Mouse (Mus musculus) testis, postnatal 10 days (tissue): ENCODE data around the gene Cisd3.

Experiments used
- DNase-seq: peaks from one replicate; pipeline ENCODE4 v3.0.0; 2021; ENCODE audit warnings: low spot score

Cisd3 gene

DNA sequence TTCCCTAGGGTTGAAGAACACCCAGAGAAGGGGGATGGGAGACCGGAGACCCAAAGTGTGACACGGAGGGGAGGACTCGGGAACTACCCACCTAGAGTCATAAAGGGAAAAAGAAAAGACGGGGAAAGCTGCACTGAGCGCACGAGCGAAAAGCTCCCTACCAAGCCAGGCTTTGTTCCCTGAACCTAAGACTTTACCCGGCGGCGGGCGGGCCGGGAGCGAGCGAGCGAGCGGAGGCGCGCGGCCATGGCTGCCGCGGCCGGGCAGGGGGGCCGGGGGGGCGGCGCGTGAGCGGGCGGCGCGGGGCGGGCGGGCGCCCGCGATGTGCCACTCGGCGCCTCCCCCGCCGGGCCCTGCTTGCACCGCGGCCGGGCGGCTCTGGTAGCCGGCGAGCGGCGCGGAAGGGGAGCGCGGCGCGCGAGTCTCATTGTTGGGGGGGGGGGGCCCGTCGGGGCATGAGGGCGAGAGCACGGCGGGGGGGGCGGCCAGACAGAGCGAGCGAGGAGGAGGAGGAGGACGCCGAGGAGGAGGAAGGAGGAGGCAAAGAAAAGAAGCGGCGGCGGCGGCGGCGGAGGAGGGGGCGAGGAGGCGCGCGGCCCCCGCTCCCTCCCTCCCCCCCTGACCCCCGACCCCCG, 22.6 kb upstream of the Cisd3 start, which contains the start of gene Mllt6:
Gene Mllt6 (plus strand): TSS at position 522 of the 635 bp plus-strand sequence.
- peak; percentile 86 for DNase-seq

DNA sequence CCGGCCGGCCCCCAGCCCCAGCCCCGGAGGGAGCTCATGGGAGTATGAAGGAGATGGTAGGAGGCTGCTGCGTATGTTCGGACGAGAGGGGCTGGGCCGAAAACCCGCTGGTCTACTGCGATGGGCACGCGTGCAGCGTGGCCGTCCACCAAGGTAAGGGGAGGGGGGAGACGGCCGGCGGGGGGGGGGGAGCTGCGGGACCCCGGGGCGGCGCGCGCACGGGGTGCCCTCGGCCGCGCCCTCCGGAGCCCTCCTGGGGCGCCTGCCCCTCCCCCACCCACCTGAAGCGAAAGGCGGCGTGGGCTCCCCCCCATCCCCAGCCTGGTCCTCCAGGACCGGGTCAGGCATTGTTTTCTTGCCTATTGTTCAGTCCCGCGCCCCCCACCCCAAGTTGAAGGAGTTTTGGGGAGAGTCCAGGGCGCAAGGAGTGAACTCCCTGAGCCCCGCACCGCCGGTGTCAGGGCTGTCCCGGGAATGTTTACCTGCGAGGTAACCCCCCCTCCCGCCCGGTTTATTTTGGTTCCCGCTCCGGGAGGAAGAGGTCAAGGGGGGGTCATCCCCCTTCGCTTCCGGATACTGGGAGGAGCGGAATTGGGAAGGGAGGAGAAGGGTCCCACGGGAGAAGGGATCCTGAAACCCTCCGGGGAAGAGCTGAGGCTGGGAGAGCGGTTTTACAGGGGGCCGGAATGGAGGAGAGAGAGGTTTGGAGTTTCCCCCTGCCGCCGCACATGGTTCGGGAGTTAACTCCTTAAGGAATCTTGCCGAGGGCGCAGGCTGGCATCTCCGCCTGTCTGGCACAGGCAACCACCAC, 21.9 kb upstream of the Cisd3 start:
- peak; percentile 73 for DNase-seq

DNA sequence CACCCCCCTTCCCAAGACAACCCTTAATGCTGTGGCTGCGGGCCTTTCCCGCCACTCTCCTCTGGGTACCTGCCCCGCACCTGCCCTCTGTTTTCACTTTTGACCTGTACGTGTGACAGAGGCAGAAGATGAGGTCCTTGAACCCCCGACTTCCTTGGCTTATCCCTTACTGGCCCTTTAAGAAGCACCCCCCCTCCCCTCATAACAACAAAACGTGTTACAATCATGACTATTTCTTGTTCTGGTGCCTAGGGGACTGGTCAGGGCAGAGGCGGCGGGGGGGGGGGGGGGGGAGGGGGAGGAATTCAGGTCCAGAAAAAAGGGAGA, 21.3 kb upstream of the Cisd3 start:
- DNase-seq, result no peak

DNA sequence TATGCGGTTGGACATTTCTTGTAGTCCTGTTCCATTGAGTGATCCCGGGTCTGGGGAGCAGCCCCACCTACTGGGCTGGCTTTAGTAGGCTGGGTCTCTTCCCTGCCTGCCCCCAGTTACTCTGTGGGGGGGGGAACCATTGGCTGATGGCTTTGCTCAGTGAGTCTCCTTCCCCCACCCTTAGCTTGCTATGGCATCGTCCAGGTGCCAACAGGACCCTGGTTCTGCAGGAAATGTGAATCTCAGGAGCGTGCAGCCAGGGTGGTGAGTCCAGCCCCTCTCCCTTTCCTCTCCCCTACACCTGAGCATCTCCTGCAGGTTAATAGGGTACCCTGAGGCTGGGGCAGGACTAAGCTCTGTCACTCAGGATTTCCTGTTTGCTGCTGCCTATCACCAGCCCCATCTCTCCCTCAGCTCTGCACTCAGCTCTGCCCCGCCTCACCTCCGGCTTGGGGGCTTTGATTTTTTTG, 20.8 kb upstream of the Cisd3 start:
- DNase-seq, result no peak

DNA sequence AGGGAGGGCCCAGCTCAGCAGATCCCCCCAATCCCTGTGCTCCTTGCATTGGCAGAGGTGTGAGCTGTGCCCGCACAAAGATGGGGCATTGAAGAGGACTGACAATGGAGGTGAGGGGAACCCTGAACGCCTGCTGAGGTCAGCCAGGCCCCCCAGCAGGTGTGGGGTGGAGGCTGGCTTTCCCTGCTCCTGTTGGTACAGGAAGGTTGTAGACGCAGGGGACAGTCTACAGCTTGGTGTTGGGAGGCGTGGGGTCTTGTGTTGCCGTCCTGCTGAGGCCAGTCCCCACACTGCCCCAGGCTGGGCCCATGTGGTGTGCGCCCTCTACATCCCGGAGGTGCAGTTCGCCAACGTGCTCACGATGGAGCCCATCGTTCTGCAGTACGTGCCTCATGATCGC, 20.2 kb upstream of the Cisd3 start:
- no peak for DNase-seq

DNA sequence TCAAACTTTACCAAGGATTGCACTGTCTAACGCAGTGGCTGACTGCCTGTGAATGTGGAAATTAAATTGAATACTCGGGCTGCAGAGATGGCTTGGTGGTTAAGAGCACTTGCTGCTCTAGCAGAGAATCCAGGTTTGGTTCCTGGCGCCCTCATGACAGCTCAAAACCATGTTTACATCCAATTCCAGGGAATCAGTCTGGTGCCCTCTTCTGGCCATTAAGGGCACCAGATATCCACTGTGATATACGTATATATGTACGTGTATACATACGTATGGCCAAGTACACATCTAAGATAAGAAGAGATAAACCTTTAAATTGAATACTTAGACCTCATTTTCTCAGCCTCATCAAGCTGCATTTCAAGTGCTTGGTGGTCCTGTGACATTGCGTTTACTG, 19.4 kb upstream of the Cisd3 start:
- DNase-seq, result no peak

DNA sequence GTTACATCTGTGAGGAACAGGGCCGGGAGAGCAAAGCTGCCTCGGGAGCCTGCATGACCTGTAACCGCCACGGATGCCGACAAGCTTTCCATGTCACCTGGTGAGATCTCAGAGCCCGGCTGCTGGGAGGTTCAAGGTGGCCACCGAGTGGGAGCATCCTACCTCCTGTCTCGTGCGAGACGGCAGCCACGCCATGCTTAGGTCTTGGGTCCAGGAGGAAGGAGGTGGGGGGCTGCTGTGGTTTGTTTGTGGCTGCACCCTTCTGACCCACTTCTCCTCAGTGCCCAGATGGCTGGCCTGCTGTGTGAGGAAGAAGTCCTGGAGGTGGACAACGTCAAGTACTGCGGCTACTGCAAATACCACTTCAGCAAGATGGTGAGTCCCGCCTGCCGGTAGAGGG, 18.8 kb upstream of the Cisd3 start:
- DNase-seq, result no peak

- no peak for DNase-seq
These were observed 17.5 kb upstream of the Cisd3 start for GRCm38 (mm10) chr11:97668160-97668559.

- DNase-seq, result peak; percentile 86
These were observed 16.4 kb upstream of the Cisd3 start for GRCm38 (mm10) chr11:97669268-97669667.

- peak; percentile 85 for DNase-seq
These were observed 15.8 kb upstream of the Cisd3 start for GRCm38 (mm10) chr11:97669829-97670228.

DNA sequence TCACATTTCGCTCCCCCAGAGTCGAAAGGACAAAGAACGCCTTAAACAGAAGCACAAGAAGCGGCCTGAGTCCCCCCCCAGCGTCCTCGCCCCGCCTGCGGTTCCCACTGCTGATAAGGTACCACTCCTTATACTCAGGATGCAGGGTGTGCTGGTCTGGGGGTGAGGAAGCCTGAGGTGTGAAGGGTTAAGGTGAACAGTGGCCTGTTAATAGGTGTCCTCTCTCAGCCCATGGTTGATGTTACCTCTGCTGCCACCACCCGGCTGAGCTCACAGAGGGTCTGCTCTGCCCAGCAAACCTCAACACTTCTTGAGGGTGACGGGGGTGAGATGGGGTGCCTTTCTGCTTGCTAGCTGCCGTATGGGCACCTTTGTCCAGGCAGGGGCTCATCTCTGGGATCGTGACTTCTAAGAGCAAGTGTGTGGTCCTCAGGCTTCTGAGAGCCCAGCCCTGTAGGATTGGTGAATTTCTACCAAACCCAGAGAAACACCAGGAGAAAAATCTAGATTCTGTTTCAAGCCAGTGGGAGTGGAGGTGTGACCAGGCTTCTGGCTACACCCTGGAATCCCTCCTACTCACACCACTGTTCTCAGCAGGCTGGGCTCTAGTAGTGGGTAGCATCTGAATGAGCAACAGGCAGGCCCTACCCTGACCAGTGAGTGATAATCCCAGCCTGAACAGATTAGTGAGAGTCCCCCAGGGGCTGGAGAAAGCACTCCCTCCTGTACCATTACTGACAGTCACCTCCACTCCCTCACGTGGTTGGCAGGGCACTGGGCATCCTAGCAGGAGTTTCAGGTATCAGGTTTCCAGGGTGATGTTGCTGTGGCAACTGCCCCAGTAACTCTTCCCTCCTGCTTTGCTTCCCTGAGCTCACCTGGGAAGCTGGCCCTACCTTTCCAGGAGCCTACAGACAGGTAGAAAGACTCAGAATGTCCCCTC, 15.1 kb upstream of the Cisd3 start:
- peak; percentile 58 for DNase-seq

DNA sequence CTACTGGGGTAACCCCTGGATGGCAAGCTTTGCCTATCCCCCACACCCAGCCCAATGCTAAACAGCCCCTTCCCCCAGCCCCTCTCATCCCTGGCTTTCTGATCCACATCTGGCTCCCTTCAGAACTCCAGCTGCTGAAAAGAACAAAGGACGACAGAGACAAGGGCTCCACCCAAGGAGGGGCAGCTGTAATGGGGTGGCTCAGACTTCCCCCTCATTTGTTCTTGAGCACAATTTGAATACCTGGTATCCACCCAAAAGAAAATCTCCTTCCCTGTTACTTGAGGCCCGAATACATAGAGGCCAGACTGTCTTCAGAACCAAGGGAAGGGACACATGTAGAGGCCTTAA, 14.5 kb upstream of the Cisd3 start:
- DNase-seq, result no peak

GRCm38 (mm10) chr11:97673148-97673547, 12.5 kb upstream of the Cisd3 start:
- DNase-seq, result no peak

DNA sequence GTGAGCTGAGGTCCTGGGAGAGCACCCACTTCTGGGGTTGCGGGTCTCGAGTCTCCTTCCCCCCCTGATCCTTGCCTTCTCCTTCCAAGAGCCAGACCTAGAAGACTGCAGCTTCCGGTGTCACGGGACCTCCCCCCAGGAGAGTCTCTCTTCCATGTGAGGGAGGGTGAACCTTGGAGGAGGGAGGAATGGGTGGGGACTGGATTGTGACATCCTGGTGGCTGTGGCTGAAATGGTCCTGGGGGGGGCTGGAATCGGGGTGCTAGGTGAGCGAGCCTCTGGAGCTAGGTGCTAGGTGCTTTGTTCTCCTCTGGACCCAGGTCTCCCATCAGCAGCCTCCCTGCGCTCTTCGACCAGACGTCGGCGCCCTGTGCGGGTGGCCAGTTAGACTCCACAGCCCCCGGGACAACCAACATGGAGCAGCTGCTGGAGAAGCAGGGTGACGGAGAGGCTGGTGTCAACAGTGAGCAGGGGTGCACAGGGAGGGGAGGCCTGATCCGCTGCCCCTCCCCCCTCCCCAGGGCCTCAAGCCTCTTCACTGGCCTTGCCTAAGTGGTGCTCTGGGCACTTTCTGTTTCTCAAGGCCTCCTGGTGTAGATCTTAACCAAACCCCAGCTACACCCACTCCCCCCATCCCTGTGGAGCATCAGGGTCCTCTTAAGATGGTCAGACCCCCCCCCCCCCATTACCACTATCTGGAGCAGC, 9.4 kb upstream of the Cisd3 start:
- no peak for DNase-seq

- DNase-seq, result no peak
These were observed 8.2 kb upstream of the Cisd3 start for GRCm38 (mm10) chr11:97677381-97677780.

GRCm38 (mm10) chr11:97677842-97678241, 7.8 kb upstream of the Cisd3 start:
- DNase-seq, result no peak

DNA sequence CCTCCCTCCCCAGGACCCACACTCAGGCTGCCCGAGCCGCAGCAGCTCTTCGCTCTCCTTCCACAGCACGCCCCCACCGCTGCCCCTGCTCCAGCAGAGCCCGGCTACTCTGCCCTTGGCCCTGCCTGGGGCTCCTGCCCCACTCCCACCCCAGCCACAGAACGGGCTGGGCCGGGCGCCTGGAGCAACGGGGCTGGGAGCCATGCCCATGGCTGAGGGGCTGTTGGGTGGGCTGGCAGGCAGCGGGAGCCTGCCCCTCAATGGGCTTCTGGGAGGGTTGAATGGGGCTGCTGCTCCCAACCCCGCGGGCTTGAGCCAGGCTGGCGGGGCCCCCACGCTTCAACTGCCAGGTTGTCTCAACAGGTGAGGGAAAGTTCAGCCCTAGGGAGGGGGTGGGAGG, 7.3 kb upstream of the Cisd3 start:
- DNase-seq, result no peak

DNA sequence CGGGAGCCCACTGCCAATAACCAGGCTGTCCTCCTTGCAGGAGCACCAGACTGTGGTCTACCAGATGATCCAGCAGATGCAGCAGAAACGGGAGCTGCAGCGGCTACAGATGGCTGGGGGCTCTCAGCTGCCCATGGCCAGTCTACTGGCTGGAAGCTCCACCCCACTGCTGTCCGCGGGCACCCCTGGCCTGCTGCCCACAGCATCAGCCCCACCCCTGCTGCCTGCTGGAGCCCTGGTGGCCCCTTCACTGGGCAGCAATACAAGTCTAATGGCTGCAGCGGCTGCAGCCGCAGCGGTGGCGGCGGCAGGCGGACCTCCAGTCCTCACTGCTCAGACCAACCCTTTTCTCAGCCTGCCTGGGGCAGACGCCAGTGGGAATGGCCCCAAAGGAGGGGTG, 5.2 kb upstream of the Cisd3 start:
- no peak for DNase-seq

DNA sequence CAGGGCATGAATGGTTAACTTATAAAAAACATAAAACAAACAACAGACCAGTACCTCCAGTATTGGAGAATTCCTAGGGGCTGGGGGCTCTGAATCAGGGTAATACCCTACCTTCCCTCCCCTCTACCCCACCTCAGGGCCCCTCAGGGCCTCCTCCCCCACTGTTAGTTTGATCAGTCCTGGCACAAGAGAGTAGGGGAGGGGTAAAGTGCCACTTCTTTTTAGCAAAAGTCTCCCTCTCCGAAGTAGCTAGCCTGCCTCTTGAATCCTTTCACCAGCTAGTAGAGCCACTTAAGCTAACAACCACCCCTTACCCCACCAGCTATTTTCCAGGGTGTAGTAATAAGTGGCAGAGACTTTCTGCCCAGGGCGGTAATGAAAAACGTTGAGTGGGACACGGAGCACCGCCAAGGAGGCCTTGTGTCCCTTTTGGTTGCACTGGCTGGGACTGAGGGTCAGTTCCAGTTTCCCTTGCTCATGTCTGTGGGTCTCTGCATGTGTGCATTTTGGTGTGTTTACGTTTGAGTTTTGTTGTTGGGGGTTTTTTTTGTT, 3.0 kb upstream of the Cisd3 start:
- no peak for DNase-seq

DNA sequence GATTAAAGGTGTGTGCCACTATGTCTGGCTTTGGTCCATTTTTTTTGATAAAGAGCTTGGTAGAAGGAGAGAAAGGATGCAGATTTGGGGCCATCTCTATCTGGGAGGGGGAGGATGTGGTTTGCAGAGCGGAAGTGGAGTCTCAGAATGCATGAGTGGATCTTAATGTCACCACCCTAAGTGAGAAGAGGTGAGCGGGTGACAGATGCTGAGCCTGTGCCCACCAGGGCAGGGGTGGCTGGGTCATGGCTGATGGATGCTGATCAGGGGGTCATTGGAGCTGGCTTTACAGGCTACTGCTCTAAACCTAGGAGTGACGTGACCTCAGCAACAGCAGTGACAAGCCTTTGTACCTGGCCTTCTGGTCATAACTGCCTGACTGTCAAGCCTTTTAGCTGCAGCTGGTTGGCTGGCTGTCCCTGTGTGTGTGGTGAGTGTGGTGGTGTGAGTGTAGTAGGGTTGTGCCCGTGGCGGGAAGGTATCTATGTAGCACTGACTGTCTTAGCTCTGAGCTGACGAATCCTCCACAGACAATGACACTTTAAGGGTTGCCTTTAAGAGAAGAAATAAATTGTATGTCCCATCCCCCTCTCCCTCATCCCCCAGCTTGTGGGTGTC, 1.5 kb upstream of the Cisd3 start:
- DNase-seq, result no peak

DNA sequence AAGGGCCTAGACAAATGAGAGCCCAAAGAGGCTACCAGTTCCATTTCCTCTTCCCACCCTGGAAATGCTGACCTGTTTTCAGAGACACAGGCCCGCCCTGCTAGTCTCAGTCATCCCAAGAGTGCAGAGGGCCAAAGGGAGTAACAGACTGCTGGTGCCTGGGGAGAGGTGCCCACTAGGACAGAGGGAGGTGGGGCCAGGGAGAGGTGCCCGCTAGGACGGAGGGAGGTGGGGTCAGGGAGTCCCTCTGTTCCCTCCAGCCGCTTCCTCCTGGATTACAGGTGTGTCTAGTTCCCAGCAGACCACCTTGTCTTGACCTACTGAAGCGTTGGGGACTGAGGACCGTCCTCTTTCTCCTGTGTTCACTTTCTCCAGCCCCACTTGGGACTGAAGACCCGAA, 860 bp upstream of the Cisd3 start:
- no peak for DNase-seq
